In the genomic region with DNA sequence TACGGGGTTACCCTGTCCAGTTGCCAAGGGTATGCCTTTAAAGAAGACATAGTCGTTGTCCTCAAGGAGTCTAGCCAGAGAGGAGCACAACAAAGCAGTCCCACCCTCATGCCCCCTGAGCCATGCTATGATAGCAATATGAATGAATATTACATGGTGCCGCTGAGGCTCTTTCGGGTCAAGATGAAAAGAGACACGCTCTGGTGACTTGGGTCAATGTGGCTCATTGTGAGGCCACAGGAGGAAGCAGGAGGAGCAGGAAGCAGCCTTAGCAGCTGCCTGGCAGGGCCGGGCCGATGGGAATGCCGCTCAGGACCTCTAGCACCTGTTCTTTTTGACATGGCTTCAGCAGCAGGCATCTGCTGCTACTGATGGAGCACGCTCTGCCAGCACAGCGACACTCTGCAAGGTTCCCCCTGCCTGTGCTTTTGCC, we compare ENCODE assay signal across 8 mouse cellular contexts.
DNase-seq lines count a peak whose midpoint lies in the region; ATAC-seq lines count a peak whose summit lies in the region.
"Had no signal": no experiment of that assay in that cellular context is flagged by ENCODE, and none has a peak within 500 bp of the region (broad histone marks: within the 10 kb centered on the region; RNA-seq: fewer than 3 reads in every experiment).

No protein-coding gene starts in this region.

- H3K27ac ChIP-seq in midbrain, embryonic 11.5 days (ENCODE audit: low read depth, low read length): peak overlapping the region; percentile 64
- no peak overlapping the region for H3K27ac ChIP-seq in midbrain, embryonic 15.5 days
- peak overlapping the region; percentile 50; the same call in 1 of the 2 replicates for H3K27ac ChIP-seq in forebrain, embryonic 12.5 days
- no peak overlapping the region for H3K27ac ChIP-seq in limb, embryonic 13.5 days
- H3K27ac ChIP-seq in stomach, embryonic 16.5 days (ENCODE audit: low read length): no peak overlapping the region
- H3K27ac ChIP-seq: macrophage had no signal

- peak; percentile 88 for DNase-seq in midbrain, embryonic 11.5 days (ENCODE audit: low spot score, missing footprints)
- DNase-seq in kidney, adult 11 months: no peak

- no peaks in the 10 kb centered on the region for H3K27me3 ChIP-seq in midbrain, embryonic 11.5 days (ENCODE audit: control insufficient read depth, insufficient read depth, low read length)
- H3K27me3 ChIP-seq in midbrain, embryonic 15.5 days (replicated peaks): no peaks in the 10 kb centered on the region
- no peaks in the 10 kb centered on the region for H3K27me3 ChIP-seq in forebrain, embryonic 12.5 days
- no peaks in the 10 kb centered on the region for H3K27me3 ChIP-seq in limb, embryonic 13.5 days
- no peaks in the 10 kb centered on the region for H3K27me3 ChIP-seq in stomach, embryonic 16.5 days (ENCODE audit: control insufficient read depth, insufficient read depth, low read length)

- H3K36me3 ChIP-seq in midbrain, embryonic 11.5 days (ENCODE audit: control insufficient read depth, insufficient read depth, low read length): no peaks in the 10 kb centered on the region
- H3K36me3 ChIP-seq in midbrain, embryonic 15.5 days (replicated peaks): no peaks in the 10 kb centered on the region
- H3K36me3 ChIP-seq in forebrain, embryonic 12.5 days (replicated peaks): no peaks in the 10 kb centered on the region
- H3K36me3 ChIP-seq in limb, embryonic 13.5 days: no peaks in the 10 kb centered on the region
- no peaks in the 10 kb centered on the region for H3K36me3 ChIP-seq in stomach, embryonic 16.5 days (ENCODE audit: control insufficient read depth, insufficient read depth, low read length)

- ATAC-seq in midbrain, embryonic 11.5 days (ENCODE audit: low FRiP score): peak; percentile 84
- ATAC-seq in midbrain, embryonic 15.5 days (replicated peaks): no peak
- peak; percentile 39; the same call in 1 of the 2 replicates for ATAC-seq in forebrain, embryonic 12.5 days (ENCODE audit: low FRiP score)
- peak; percentile 81 for ATAC-seq in limb, embryonic 13.5 days (ENCODE audit: low FRiP score, low read depth)
- ATAC-seq in stomach, embryonic 16.5 days (ENCODE audit: insufficient read depth, low FRiP score): peak; percentile 16; the same call in 1 of the 2 replicates
- ATAC-seq in CD4-positive, CD25-positive, alpha-beta regulatory T cell, adult 4 months: no peak

- H3K4me1 ChIP-seq in midbrain, embryonic 11.5 days (ENCODE audit: control insufficient read depth, insufficient read depth, low read length): peaks cover 3% of the 10 kb centered on the region; the same call in 1 of the 2 replicates
- H3K4me1 ChIP-seq in midbrain, embryonic 15.5 days: peaks cover 4% of the 10 kb centered on the region; the same call in 1 of the 2 replicates
- H3K4me1 ChIP-seq in forebrain, embryonic 12.5 days: peaks cover 8% of the 10 kb centered on the region
- H3K4me1 ChIP-seq in limb, embryonic 13.5 days: no peaks in the 10 kb centered on the region
- H3K4me1 ChIP-seq in stomach, embryonic 16.5 days (ENCODE audit: control insufficient read depth, insufficient read depth, low read length): peaks cover 7% of the 10 kb centered on the region; the same call in 1 of the 2 replicates

- H3K4me3 ChIP-seq in midbrain, embryonic 11.5 days (ENCODE audit: low read depth, low read length): no peak overlapping the region
- no peak overlapping the region for H3K4me3 ChIP-seq in midbrain, embryonic 15.5 days
- no peak overlapping the region for H3K4me3 ChIP-seq in forebrain, embryonic 12.5 days (replicated peaks)
- no peak overlapping the region for H3K4me3 ChIP-seq in limb, embryonic 13.5 days
- H3K4me3 ChIP-seq in stomach, embryonic 16.5 days (replicated peaks; ENCODE audit: low read length): no peak overlapping the region

- H3K9ac ChIP-seq in midbrain, embryonic 11.5 days (ENCODE audit: low read length): peak overlapping the region; percentile 38; the same call in 1 of the 2 replicates
- no peak overlapping the region for H3K9ac ChIP-seq in midbrain, embryonic 15.5 days
- no peak overlapping the region for H3K9ac ChIP-seq in forebrain, embryonic 12.5 days
- no peak overlapping the region for H3K9ac ChIP-seq in limb, embryonic 13.5 days
- no peak overlapping the region for H3K9ac ChIP-seq in stomach, embryonic 16.5 days (ENCODE audit: low read length)

- no peaks in the 10 kb centered on the region for H3K9me3 ChIP-seq in midbrain, embryonic 11.5 days (ENCODE audit: control insufficient read depth, low read length)
- no peaks in the 10 kb centered on the region for H3K9me3 ChIP-seq in midbrain, embryonic 15.5 days
- H3K9me3 ChIP-seq in forebrain, embryonic 12.5 days: no peaks in the 10 kb centered on the region
- no peaks in the 10 kb centered on the region for H3K9me3 ChIP-seq in limb, embryonic 13.5 days
- H3K9me3 ChIP-seq in stomach, embryonic 16.5 days (replicated peaks; ENCODE audit: control insufficient read depth, low read length): no peaks in the 10 kb centered on the region

- no peak overlapping the region for H3K4me2 ChIP-seq in midbrain, embryonic 11.5 days
- H3K4me2 ChIP-seq in midbrain, embryonic 15.5 days: no peak overlapping the region
- no peak overlapping the region for H3K4me2 ChIP-seq in forebrain, embryonic 12.5 days
- no peak overlapping the region for H3K4me2 ChIP-seq in limb, embryonic 13.5 days (replicated peaks)
- no peak overlapping the region for H3K4me2 ChIP-seq in stomach, embryonic 16.5 days (ENCODE audit: low read depth, low read length)

- 25% methylated on average over 10 of the region's 10 CpGs for WGBS in midbrain, embryonic 11.5 days
- WGBS in midbrain, embryonic 15.5 days: 20% methylated on average over 10 of the region's 10 CpGs
- 31% methylated on average over 10 of the region's 10 CpGs for WGBS in forebrain, embryonic 12.5 days
- 79% methylated on average over 10 of the region's 10 CpGs for WGBS in limb, embryonic 13.5 days
- 77% methylated on average over 10 of the region's 10 CpGs for WGBS in stomach, embryonic 16.5 days

Comparison
In these comparisons a context has a peak if more than half of its experiments do, and no peak if none do; other contexts are left out.
1. ATAC-seq: peak in midbrain, embryonic 11.5 days (single experiment), forebrain, embryonic 12.5 days (single experiment), limb, embryonic 13.5 days (single experiment) and stomach, embryonic 16.5 days (single experiment); none in midbrain, embryonic 15.5 days (single experiment) and CD4-positive, CD25-positive, alpha-beta regulatory T cell, adult 4 months (single experiment).
2. H3K27ac ChIP-seq: peak in midbrain, embryonic 11.5 days (single experiment) and forebrain, embryonic 12.5 days (single experiment); none in midbrain, embryonic 15.5 days (single experiment), limb, embryonic 13.5 days (single experiment) and stomach, embryonic 16.5 days (single experiment).